Mouse (Mus musculus) neural tube, embryonic 15.5 days (tissue): ENCODE measurements around the gene Cngb1. TPM values are rescaled to one million over a fixed set of nuclear protein-coding genes. Genes with fewer than 3 reads are reported as not detected.

ENCODE experiments used
- ATAC-seq: fragments of 200-750 bp; cut with Nextera tagmentation; 2 replicates; pipeline ENCODE4 v1.8.0; 2017; ENCODE audit warnings: mild to moderate bottlenecking, moderate TSS enrichment, moderate library complexity; ENCODE audit not compliant: low FRiP score
- H3K27ac ChIP-seq: fragments of 300-500 bp; sonication (generic); replicated peaks from 2 replicates; pipeline ENCODE4 v1.5.1; 2015; ENCODE audit warnings: mild to moderate bottlenecking, inconsistent platforms
- H3K27me3 ChIP-seq: fragments of 300-500 bp; sonication (generic); replicated peaks from 2 replicates; pipeline ENCODE4 v1.6.1; 2015; ENCODE audit warnings: inconsistent platforms
- H3K36me3 ChIP-seq: fragments of 300-500 bp; sonication (generic); 2 replicates; pipeline ENCODE4 v1.6.1; 2015; ENCODE audit warnings: inconsistent platforms
- H3K4me1 ChIP-seq: fragments of 300-500 bp; sonication (generic); 2 replicates; pipeline ENCODE4 v1.6.1; 2015; ENCODE audit warnings: inconsistent platforms
- H3K4me2 ChIP-seq: fragments of 300-500 bp; sonication (generic); 2 replicates; pipeline ENCODE4 v1.6.1; 2015; ENCODE audit warnings: inconsistent platforms, mild to moderate bottlenecking, moderate library complexity
- H3K4me3 ChIP-seq: fragments of 300-500 bp; sonication (generic); replicated peaks from 2 replicates; pipeline ENCODE4 v1.5.1; 2015; ENCODE audit warnings: mild to moderate bottlenecking, inconsistent platforms
- H3K9ac ChIP-seq: fragments of 300-500 bp; sonication (generic); replicated peaks from 2 replicates; pipeline ENCODE4 v1.6.1; 2015; ENCODE audit warnings: mild to moderate bottlenecking, inconsistent platforms
- H3K9me3 ChIP-seq: fragments of 300-500 bp; sonication (generic); replicated peaks from 2 replicates; pipeline ENCODE4 v1.6.1; 2016; ENCODE audit warnings: inconsistent platforms
- WGBS: fragments of 180-500 bp; shearing (Covaris S2); methylation state at CpG from one replicate; pipeline ENCODE4 v1.1.7; 2015; ENCODE audit warnings: mixed read lengths; 5-methylcytosine and 5-hydroxymethylcytosine counted together
- polyA plus RNA-seq: library from polyadenylated mRNA; unstranded; fragments of >200 nt; fragmentation: Nextera tagmentation; extraction: Ambion mirVana; gene quantifications from 2 replicates; pipeline ENCODE4 v1.2.1, GENCODE M21; 2015

Cngb1 gene
- polyA plus RNA-seq = 0.26 and 0.86 TPM in 2 replicates

- no peak for ATAC-seq
- Histone ChIP-seq H3K27me3 (no peaks in the 10 kb centered on the region), H3K9ac (no peak within 1 kb of the TSS), H3K4me1 (0 out of 2 replicates have a peak, but pooled peaks cover 3% of the 10 kb centered on the region), H3K36me3 (no peaks in the 10 kb centered on the region), H3K9me3 (no peaks in the 10 kb centered on the region), H3K27ac (no peak within 1 kb of the TSS), H3K4me2 (no peak within 1 kb of the TSS), H3K4me3 (no peak within 1 kb of the TSS)
- WGBS = 62% methylated on average over 6 of the region's 6 CpGs
These were observed at the start of gene Cngb1 for GRCm38 (mm10) chr8:95306431-95306830. Gene Cngb1 (minus strand): TSS chr8:95306585.

- 88% methylated on average over 2 of the region's 2 CpGs for WGBS
- H3K9me3 ChIP-seq = no peaks in the 10 kb centered on the region
- no peak overlapping the region for H3K27ac ChIP-seq
- no peaks in the 10 kb centered on the region for H3K27me3 ChIP-seq
- ATAC-seq = no peak
- no peak overlapping the region for H3K9ac ChIP-seq
- H3K36me3 ChIP-seq = no peaks in the 10 kb centered on the region
- peak overlapping the region; percentile 75 for H3K4me2 ChIP-seq
- peaks cover 64% of the 10 kb centered on the region for H3K4me1 ChIP-seq
- H3K4me3 ChIP-seq = no peak overlapping the region
These were observed 48.2 kb upstream of the Cngb1 start for GRCm38 (mm10) chr8:95354606-95355005.

- peak; percentile 50 for ATAC-seq
- no peaks in the 10 kb centered on the region for H3K9me3 ChIP-seq
- H3K27me3 ChIP-seq = no peaks in the 10 kb centered on the region
- peaks cover 70% of the 10 kb centered on the region for H3K4me1 ChIP-seq
- H3K36me3 ChIP-seq = no peaks in the 10 kb centered on the region
- peak overlapping the region; percentile 85 for H3K27ac ChIP-seq
- H3K4me2 ChIP-seq = peak overlapping the region; percentile 75
- 1% methylated on average over 62 of the region's 62 CpGs for WGBS
- peak overlapping the region; percentile 83 for H3K9ac ChIP-seq
- H3K4me3 ChIP-seq = peak overlapping the region; percentile 91
These were observed 46.8 kb upstream of the Cngb1 start for GRCm38 (mm10) chr8:95352871-95353866.

- H3K9me3 ChIP-seq = no peaks in the 10 kb centered on the region
- peak within 1 kb of the TSS; percentile 85 for H3K27ac ChIP-seq
- peaks cover 71% of the 10 kb centered on the region for H3K4me1 ChIP-seq
- ATAC-seq = peak; percentile 65
- H3K27me3 ChIP-seq = no peaks in the 10 kb centered on the region
- no peaks in the 10 kb centered on the region for H3K36me3 ChIP-seq
- peak within 1 kb of the TSS; percentile 83 for H3K9ac ChIP-seq
- under 1% methylated on average over 77 of the region's 80 CpGs for WGBS
- H3K4me3 ChIP-seq = peak within 1 kb of the TSS; percentile 91
- peak within 1 kb of the TSS; percentile 75 for H3K4me2 ChIP-seq
These were observed 45.9 kb upstream of the Cngb1 start, which contains the start of gene Mmp15 for GRCm38 (mm10) chr8:95352151-95352870. Gene Mmp15 (plus strand): TSS chr8:95352268.

GRCm38 (mm10) chr8:95351461-95351860, 45.1 kb upstream of the Cngb1 start:
- Histone ChIP-seq H3K4me2 (peak overlapping the region; percentile 75), H3K9me3 (no peaks in the 10 kb centered on the region), H3K36me3 (no peaks in the 10 kb centered on the region), H3K4me1 (peaks cover 69% of the 10 kb centered on the region), H3K9ac (peak overlapping the region; percentile 83), H3K4me3 (peak overlapping the region; percentile 91), H3K27ac (peak overlapping the region; percentile 85; the same call in 1 of the 2 replicates), H3K27me3 (no peaks in the 10 kb centered on the region)
- ATAC-seq = 0 out of 2 replicates have a peak, but pooled peaks have one; percentile 25
- 2% methylated on average over 15 of the region's 15 CpGs for WGBS

GRCm38 (mm10) chr8:95348811-95349630, 42.6 kb upstream of the Cngb1 start:
- WGBS = 46% methylated on average over 19 of the region's 19 CpGs
- peak overlapping the region; percentile 63; the same call in 1 of the 2 replicates for H3K27ac ChIP-seq
- H3K9ac ChIP-seq = no peak overlapping the region
- H3K4me1 ChIP-seq = peaks cover 49% of the 10 kb centered on the region
- ATAC-seq = no peak
- peaks cover 11% of the 10 kb centered on the region for H3K36me3 ChIP-seq
- peak overlapping the region; percentile 32 for H3K4me2 ChIP-seq
- no peaks in the 10 kb centered on the region for H3K9me3 ChIP-seq
- H3K4me3 ChIP-seq = no peak overlapping the region
- H3K27me3 ChIP-seq = no peaks in the 10 kb centered on the region

- Histone ChIP-seq H3K9ac (no peak overlapping the region), H3K4me1 (peaks cover 42% of the 10 kb centered on the region), H3K27ac (peak overlapping the region; percentile 63; the same call in 1 of the 2 replicates), H3K9me3 (no peaks in the 10 kb centered on the region), H3K36me3 (peaks cover 18% of the 10 kb centered on the region), H3K4me3 (no peak overlapping the region), H3K27me3 (no peaks in the 10 kb centered on the region), H3K4me2 (peak overlapping the region; percentile 32; the same call in 1 of the 2 replicates)
- no peak for ATAC-seq
- WGBS = 92% methylated on average over 2 of the region's 2 CpGs
These were observed 42.0 kb upstream of the Cngb1 start for GRCm38 (mm10) chr8:95348356-95348755.

- ATAC-seq = peak; percentile 49
- H3K27ac ChIP-seq = 0 out of 2 replicates have a peak overlapping the region, but pooled peaks have one; percentile 5
- H3K4me2 ChIP-seq = no peak overlapping the region
- H3K9me3 ChIP-seq = no peaks in the 10 kb centered on the region
- no peaks in the 10 kb centered on the region for H3K27me3 ChIP-seq
- no peak overlapping the region for H3K4me3 ChIP-seq
- H3K4me1 ChIP-seq = peaks cover 38% of the 10 kb centered on the region
- no peak overlapping the region for H3K9ac ChIP-seq
- peaks cover 32% of the 10 kb centered on the region for H3K36me3 ChIP-seq
- WGBS = 17% methylated on average over 8 of the region's 8 CpGs
These were observed 40.5 kb upstream of the Cngb1 start for GRCm38 (mm10) chr8:95346643-95347545.

GRCm38 (mm10) chr8:95344668-95345067, 38.3 kb upstream of the Cngb1 start:
- no peaks in the 10 kb centered on the region for H3K9me3 ChIP-seq
- no peak overlapping the region for H3K27ac ChIP-seq
- H3K36me3 ChIP-seq = peaks cover 45% of the 10 kb centered on the region
- H3K27me3 ChIP-seq = no peaks in the 10 kb centered on the region
- H3K9ac ChIP-seq = no peak overlapping the region
- no peak for ATAC-seq
- 77% methylated on average over 6 of the region's 6 CpGs for WGBS
- no peak overlapping the region for H3K4me3 ChIP-seq
- no peak overlapping the region for H3K4me2 ChIP-seq
- H3K4me1 ChIP-seq = peaks cover 21% of the 10 kb centered on the region

- Histone ChIP-seq H3K27ac (no peak overlapping the region), H3K9ac (no peak overlapping the region), H3K4me1 (no peaks in the 10 kb centered on the region), H3K27me3 (no peaks in the 10 kb centered on the region), H3K4me3 (no peak overlapping the region), H3K4me2 (no peak overlapping the region), H3K9me3 (no peaks in the 10 kb centered on the region), H3K36me3 (peaks cover 67% of the 10 kb centered on the region)
- WGBS = 72% methylated on average over 5 of the region's 5 CpGs
- ATAC-seq = no peak
These were observed 35.3 kb upstream of the Cngb1 start for GRCm38 (mm10) chr8:95341721-95342120.
